Mouse (Mus musculus) heart, embryonic 15.5 days (tissue): ENCODE results near the gene Rab20. TPM values are rescaled to one million over a fixed set of nuclear protein-coding genes. Genes with fewer than 3 reads are reported as not detected.
A peak's percentile ranks its signal among the peaks of the same experiment; 100 is the strongest.
"Not testable (repeated sequence)": the region's sequence is repeated elsewhere in the genome, so short reads cannot be mapped to it uniquely, and the experiment has no call there.

Source experiments
- ATAC-seq: fragments of 200-750 bp; cut with Nextera tagmentation; replicated peaks from 2 replicates; pipeline ENCODE4 v1.8.0; 2017; ENCODE audit warnings: low read depth, moderate TSS enrichment; ENCODE audit not compliant: insufficient number of reproducible peaks, insufficient read depth, low FRiP score
- H3K27ac ChIP-seq: fragments of 300-500 bp; sonication (generic); 2 replicates; pipeline ENCODE4 v1.5.1; 2015; ENCODE audit warnings: mild to moderate bottlenecking, inconsistent platforms
- H3K27me3 ChIP-seq: fragments of 300-500 bp; sonication (generic); 2 replicates; pipeline ENCODE4 v1.6.1; 2015; ENCODE audit warnings: inconsistent platforms
- H3K36me3 ChIP-seq: fragments of 300-500 bp; sonication (generic); 2 replicates; pipeline ENCODE4 v1.6.1; 2015; ENCODE audit warnings: mild to moderate bottlenecking, inconsistent platforms
- H3K4me1 ChIP-seq: fragments of 300-500 bp; sonication (generic); replicated peaks from 2 replicates; pipeline ENCODE4 v1.6.1; 2015; ENCODE audit warnings: inconsistent platforms
- H3K4me2 ChIP-seq: fragments of 300-500 bp; sonication (generic); 2 replicates; pipeline ENCODE4 v1.6.1; 2015; ENCODE audit warnings: inconsistent platforms, mild to moderate bottlenecking, moderate library complexity
- H3K4me3 ChIP-seq: fragments of 300-500 bp; sonication (generic); 2 replicates; pipeline ENCODE4 v1.5.1; 2015; ENCODE audit warnings: mild to moderate bottlenecking, inconsistent platforms
- H3K9ac ChIP-seq: fragments of 300-500 bp; sonication (generic); 2 replicates; pipeline ENCODE4 v1.6.1; 2015; ENCODE audit warnings: mild to moderate bottlenecking, inconsistent platforms
- H3K9me3 ChIP-seq: fragments of 300-500 bp; sonication (generic); replicated peaks from 2 replicates; pipeline ENCODE4 v1.6.1; 2016; ENCODE audit warnings: inconsistent platforms
- WGBS: fragments of 180-500 bp; shearing (Covaris S2); methylation state at CpG from one replicate; pipeline ENCODE4 v1.1.7; 2015; ENCODE audit warnings: mixed read lengths; 5-methylcytosine and 5-hydroxymethylcytosine counted together
- polyA plus RNA-seq: library from polyadenylated mRNA; unstranded; fragments of >200 nt; fragmentation: Nextera tagmentation; extraction: Ambion mirVana; gene quantifications from 2 replicates; pipeline ENCODE4 v1.2.1, GENCODE M21; 2015

The Rab20 gene
- polyA plus RNA-seq, 1 experiment from 2014 or later = 36.1 TPM

DNA sequence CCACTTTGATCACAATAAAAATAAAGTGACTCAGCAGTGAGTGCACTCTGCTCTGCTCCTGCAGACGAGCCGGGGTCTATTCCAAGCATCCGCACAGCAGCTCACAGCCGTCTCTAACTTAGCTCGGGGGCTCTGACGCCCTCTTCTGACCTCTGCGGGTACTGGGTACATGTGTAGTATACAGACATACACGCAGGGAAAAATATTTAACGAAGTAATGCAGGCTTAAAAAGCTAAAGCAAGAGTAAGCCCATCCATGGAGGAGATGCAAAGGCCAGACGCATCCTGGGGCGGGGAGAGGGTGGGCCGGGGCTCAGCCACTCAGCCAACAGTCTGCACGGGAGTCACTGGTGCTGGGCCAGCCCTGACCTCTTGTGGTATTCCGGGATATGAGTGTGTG is 27.6 kb upstream of the Rab20 start:
- Histone ChIP-seq H3K4me2 (no peak overlapping the region), H3K27me3 (no peaks in the 10 kb centered on the region), H3K27ac (no peak overlapping the region), H3K4me1 (0 out of 2 replicates have a peak, but pooled peaks cover 2% of the 10 kb centered on the region), H3K9ac (no peak overlapping the region), H3K4me3 (no peak overlapping the region), H3K9me3 (no peaks in the 10 kb centered on the region), H3K36me3 (peaks cover 61% of the 10 kb centered on the region)
- WGBS = 79% methylated on average over 14 of the region's 14 CpGs
- no peak for ATAC-seq

DNA sequence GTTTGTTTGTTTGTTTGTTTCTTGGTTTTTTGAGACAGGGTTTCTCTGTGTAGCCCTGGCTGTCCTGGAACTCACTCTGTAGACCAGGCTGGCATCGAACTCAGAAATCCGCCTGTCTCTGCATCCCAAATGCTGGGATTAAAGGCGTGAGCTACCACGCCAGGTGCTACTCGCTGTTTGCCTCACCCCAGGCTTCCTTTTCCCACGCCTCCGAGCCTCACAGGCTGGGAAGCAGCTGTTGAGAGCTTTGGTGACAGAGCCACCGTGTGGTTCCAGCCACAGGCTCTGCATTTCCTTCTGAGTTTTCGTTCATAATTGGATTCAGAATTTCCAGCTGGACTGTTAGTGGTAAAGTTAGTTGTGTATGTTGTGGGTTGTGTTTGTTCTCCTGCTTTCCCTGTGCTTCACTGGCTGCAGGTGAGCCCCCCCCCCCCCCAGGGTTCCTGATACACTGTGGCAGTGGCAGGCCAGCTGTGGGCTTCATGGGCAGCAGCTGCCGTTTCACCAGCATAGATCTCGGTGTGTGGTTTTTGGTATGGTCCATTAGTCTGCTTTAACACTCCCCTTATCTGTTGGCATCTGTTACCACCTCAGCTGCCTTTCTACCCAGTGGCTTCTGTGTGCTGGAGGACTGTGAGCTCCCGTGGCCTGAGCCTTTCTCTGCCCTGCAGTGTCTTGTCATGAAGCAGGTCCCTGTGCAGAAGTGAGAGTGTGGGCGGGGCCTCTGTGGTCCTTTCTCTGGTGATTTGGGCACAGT is 25.1 kb upstream of the Rab20 start:
- WGBS = 75% methylated on average over 13 of the region's 13 CpGs
- Histone ChIP-seq H3K4me2 (no peak overlapping the region), H3K9ac (no peak overlapping the region), H3K27me3 (no peaks in the 10 kb centered on the region), H3K4me1 (no peaks in the 10 kb centered on the region), H3K27ac (no peak overlapping the region), H3K4me3 (no peak overlapping the region), H3K36me3 (peaks cover 37% of the 10 kb centered on the region), H3K9me3 (no peaks in the 10 kb centered on the region)
- no peak for ATAC-seq

DNA sequence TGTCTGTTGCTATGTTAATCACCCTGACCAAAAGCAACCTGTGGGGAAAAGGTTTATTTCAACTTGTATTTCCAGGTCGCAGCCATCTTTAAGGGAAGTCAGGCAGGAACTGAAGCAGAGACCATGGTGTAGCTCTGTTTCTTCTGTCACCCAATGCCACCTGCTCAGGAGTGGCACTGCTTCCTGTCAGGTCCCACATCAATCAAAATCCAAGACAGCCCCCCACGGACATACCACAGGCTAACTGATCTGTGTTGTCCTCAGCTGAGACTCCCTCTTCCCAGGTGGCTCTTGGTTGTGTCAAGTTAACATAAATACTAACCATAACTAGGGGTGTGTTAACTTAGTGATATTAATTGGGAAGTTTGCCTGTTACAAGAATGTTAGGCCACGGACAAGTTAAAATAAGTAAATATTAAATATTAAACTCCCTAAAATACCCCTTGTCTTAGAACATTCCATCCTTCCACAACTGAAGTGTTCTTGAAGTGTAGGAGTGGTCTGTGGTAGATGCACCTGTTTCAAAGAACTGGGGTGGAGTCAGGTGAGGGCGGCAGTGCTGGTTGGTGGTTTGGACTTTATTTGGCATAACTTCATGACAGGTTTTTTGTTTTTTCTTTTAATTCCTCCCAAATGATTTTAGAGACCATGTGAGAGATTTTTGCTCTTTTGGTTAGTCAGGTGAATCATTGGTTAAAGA is 20.4 kb upstream of the Rab20 start:
- Histone ChIP-seq H3K4me2 (0 out of 2 replicates have a peak overlapping the region, but pooled peaks have one; percentile 75), H3K27me3 (peaks cover 4% of the 10 kb centered on the region; the same call in 1 of the 2 replicates), H3K27ac (no peak overlapping the region), H3K4me1 (peaks cover 14% of the 10 kb centered on the region), H3K9me3 (no peaks in the 10 kb centered on the region), H3K9ac (no peak overlapping the region), H3K36me3 (peaks cover 6% of the 10 kb centered on the region; the same call in 1 of the 2 replicates), H3K4me3 (peak overlapping the region; percentile 70)
- 78% methylated on average over 4 of the region's 4 CpGs for WGBS
- ATAC-seq = no peak

DNA sequence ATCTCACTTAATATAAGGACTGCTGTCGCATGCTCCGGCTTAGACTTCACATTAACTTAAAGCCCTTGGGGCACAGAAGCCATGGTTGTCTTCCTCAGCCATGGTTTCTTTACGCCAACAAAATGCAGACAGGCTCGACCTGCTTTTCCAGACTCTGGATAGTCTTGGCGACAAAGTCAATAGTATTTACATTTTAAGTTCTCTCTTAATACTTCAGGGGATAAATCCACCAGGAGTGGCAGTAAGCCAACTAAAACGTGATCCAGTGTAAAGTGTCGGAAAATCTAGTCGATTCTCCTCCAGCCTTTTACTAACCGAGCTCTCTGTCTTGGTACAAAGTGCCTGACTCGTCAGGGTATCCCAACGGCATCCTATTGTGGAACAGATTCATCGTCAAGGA is 19.8 kb upstream of the Rab20 start:
- H3K36me3 ChIP-seq = no peaks in the 10 kb centered on the region
- ATAC-seq = no peak
- H3K9ac ChIP-seq = no peak overlapping the region
- H3K4me1 ChIP-seq = peaks cover 14% of the 10 kb centered on the region
- peak overlapping the region; percentile 75 for H3K4me2 ChIP-seq
- peak overlapping the region; percentile 70 for H3K4me3 ChIP-seq
- H3K27ac ChIP-seq = no peak overlapping the region
- H3K27me3 ChIP-seq = peaks cover 4% of the 10 kb centered on the region; the same call in 1 of the 2 replicates
- H3K9me3 ChIP-seq = no peaks in the 10 kb centered on the region
- 70% methylated on average over 12 of the region's 12 CpGs for WGBS

DNA sequence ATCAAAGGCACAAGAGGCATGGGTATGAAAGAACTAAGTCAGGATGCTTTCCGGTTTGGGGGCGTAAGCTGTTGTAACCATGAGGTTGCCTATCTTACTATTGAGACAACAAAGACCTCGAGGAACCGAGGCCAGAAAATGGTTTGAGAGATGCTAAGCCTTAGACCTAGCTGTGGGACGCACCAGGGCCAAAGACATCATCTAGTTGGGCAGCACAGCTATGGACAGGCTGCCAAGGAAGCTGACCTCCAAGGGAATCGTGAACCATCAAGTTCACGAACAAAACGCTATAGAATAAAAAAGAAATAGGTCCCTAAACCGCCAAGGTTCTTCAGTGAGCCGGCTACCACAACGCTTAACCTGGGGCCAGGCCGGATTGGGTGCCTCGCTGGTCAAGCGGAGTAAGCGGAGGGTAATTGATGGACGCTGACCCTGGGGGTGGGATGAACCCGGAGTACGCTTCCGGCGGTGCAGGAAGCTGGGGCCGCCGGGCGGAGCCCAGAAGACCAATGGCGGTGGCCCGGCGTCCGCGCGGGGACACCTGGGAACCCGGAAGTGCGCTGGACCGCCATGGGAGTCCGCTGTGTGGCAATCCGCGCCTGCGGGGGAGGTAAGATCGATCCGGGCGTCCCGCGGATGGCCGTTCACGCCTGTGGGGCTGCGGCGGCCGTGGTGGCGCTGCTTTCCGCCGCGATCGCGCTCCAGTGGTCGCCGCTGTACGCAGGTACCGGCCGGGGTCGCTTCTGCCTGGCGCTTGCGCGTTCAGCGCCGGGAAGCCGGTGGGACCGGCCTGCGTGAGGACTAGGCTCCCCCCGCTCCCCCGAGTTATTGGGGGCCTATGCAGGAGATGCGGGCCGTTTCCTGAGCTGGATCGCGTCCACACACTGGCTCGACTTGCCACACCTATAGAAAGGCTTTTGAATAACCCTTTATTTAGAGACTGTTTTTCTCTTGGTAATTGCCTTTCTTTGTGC is 18.8 kb upstream of the Rab20 start, which contains the start of gene Naxd:
Gene Naxd, plus strand, starts transcription at position 490 of the 974 bp plus-strand sequence.
- Histone ChIP-seq H3K4me1 (peaks cover 14% of the 10 kb centered on the region), H3K9me3 (no peaks in the 10 kb centered on the region), H3K4me3 (peak within 1 kb of the TSS; percentile 70), H3K36me3 (no peaks in the 10 kb centered on the region), H3K27me3 (peaks cover 4% of the 10 kb centered on the region; the same call in 1 of the 2 replicates), H3K9ac (peak within 1 kb of the TSS; percentile 83), H3K27ac (peak within 1 kb of the TSS; percentile 59), H3K4me2 (peak within 1 kb of the TSS; percentile 75)
- WGBS = 3% methylated on average over 73 of the region's 73 CpGs
- peak; percentile 98 for ATAC-seq

DNA sequence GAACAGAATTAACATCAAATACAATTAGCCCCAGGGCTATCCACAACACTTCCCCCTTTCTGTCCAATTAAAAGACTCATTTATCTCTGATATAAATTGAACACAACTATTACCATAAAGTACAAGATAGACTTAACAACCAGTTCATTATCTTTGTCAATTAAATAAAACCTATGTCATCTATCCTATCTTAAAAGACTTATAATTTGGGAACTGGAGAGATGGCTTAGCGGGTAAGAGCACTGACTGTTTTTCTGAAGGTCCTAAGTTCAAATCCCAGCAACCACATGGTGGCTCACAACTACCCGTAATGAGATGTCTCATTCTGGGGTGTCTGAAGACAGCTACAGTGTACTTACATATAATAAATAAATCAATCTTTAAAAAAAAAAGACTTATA is 13.8 kb upstream of the Rab20 start:
- peaks cover 17% of the 10 kb centered on the region; the same call in 1 of the 2 replicates for H3K27me3 ChIP-seq
- not testable (repeated sequence) for H3K36me3 ChIP-seq, ATAC-seq, H3K9me3 ChIP-seq, H3K4me3 ChIP-seq, H3K4me1 ChIP-seq, H3K9ac ChIP-seq, H3K27ac ChIP-seq, H3K4me2 ChIP-seq
- WGBS = 82% methylated on average over 2 of the region's 2 CpGs

DNA sequence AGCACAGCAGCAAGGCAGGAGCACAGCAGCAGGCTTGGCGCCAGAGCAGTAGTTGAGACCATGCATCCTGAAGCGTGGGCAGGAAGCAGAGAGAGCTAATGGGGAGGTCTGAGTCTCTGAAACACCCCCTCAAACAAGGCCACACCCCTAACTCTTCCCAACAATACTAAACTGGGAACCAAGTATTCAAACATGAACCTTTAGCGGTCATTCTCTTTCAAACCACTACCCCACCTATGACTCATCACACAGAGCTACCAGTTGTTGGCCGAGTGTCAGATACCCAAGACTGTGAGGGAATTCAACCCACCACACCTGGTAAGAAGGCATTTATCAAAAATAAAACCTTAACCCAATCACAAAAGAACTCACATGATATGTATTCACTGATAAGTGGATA is 8.7 kb upstream of the Rab20 start:
- Histone ChIP-seq H3K36me3 (no peaks in the 10 kb centered on the region), H3K27me3 (peaks cover 13% of the 10 kb centered on the region; the same call in 1 of the 2 replicates), H3K4me2 (no peak overlapping the region), H3K4me1 (peaks cover 7% of the 10 kb centered on the region), H3K9ac (no peak overlapping the region), H3K27ac (no peak overlapping the region), H3K4me3 (no peak overlapping the region), H3K9me3 (no peaks in the 10 kb centered on the region)
- ATAC-seq = no peak
- 57% methylated on average over 4 of the region's 4 CpGs for WGBS

DNA sequence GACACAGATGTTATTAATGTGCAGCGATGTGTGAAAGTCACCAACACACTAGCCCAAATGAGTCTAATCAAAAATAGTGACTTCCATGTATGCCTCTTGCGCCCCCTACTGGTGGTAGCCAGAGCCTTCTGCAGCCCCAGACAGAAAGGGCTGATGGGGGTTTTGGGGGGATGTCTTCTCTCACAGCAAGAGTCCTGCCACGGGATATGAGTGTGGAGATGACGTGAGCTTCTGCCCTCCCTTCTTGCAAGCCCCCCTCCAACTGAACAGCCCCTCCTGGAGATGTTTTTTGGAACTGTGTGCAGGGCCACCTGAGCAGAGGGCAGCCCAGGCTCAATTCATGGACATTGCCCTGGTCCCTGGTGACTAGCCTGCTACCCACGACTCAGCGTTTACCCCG is 7.6 kb upstream of the Rab20 start:
- H3K9me3 ChIP-seq = no peaks in the 10 kb centered on the region
- 20% methylated on average over 7 of the region's 7 CpGs for WGBS
- no peak for ATAC-seq

DNA sequence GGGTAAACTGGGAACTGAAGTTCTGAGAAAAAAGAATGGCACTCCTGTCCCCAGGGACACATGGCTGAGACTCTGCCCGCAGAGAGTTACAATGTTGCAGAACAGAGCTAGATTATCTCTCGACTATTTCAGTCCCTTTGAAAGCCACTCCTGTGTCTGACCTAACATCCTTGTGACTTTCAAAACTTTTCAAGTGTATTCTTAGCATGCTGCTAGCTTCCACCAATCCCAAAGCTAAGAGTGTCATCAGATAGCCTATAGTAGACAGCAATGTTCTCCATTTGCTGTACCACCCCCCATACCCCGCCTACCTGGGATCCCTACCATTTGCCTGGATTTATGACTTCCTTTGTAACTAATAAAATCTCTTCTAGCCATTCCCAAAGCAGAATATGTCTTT is 4.0 kb upstream of the Rab20 start:
- Histone ChIP-seq H3K9me3 (no peaks in the 10 kb centered on the region), H3K4me1 (peaks cover 26% of the 10 kb centered on the region), H3K9ac (no peak overlapping the region), H3K36me3 (no peaks in the 10 kb centered on the region), H3K27me3 (peaks cover 3% of the 10 kb centered on the region), H3K4me2 (no peak overlapping the region), H3K27ac (peak overlapping the region; percentile 88), H3K4me3 (no peak overlapping the region)
- WGBS = 36% methylated on average over 3 of the region's 3 CpGs
- ATAC-seq = peak; percentile 48; the same call in 1 of the 2 replicates

More for the DNA sequence above, 7.6 kb upstream of the Rab20 start:
- Histone ChIP-seq H3K27me3 (peaks cover 9% of the 10 kb centered on the region; the same call in 1 of the 2 replicates), H3K9ac (no peak overlapping the region), H3K4me3 (no peak overlapping the region), H3K36me3 (no peaks in the 10 kb centered on the region), H3K4me2 (no peak overlapping the region), H3K4me1 (peaks cover 14% of the 10 kb centered on the region), H3K27ac (no peak overlapping the region)

DNA sequence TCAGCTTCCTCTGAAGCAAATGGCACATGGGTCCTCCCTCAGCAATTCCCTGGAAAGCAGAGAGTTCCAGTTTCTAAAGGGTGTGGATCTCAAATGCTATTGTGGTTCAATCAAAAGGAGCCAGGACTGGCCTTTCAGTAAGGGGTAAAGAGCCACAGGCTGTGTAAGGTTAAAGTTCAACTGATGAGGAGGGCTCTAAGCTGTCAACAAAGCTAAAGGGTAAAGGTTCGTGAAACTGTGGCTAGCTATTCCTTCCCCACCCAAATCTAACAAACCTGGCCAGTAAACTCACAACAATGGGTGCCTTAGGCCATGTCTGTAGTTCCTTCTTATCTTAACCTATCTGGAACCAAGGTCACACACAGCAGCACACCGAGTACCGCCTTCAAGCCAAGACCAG is 3.4 kb upstream of the Rab20 start:
- 65% methylated on average over 3 of the region's 3 CpGs for WGBS
- Histone ChIP-seq H3K4me1 (peaks cover 30% of the 10 kb centered on the region), H3K27me3 (peaks cover 3% of the 10 kb centered on the region), H3K36me3 (no peaks in the 10 kb centered on the region), H3K9me3 (no peaks in the 10 kb centered on the region), H3K4me2 (no peak overlapping the region), H3K9ac (no peak overlapping the region), H3K4me3 (no peak overlapping the region), H3K27ac (peak overlapping the region; percentile 88)
- no peak for ATAC-seq

DNA sequence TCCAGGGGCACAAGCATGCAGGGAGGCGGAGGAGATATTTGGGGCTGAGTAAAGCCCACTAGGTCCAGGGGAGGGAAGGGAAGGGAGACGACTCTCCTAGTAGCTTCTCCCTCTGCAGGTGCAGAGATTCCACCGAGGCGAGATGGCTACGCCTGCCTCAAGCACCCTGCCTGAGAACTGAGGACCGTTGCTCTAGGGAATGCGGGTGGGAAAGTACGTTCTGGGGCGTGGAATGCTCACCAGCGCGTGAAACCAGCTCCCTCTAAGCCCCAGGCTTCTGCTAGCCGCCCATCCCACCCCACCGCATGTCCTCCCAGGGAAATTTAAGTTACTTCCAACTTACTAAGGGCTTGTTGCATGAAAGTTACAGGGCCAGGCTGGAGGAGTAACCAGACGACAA is 1.1 kb upstream of the Rab20 start:
- peak overlapping the region; percentile 93 for H3K27ac ChIP-seq
- H3K9me3 ChIP-seq = no peaks in the 10 kb centered on the region
- H3K4me1 ChIP-seq = peaks cover 42% of the 10 kb centered on the region
- no peaks in the 10 kb centered on the region for H3K36me3 ChIP-seq
- peak overlapping the region; percentile 72 for H3K4me3 ChIP-seq
- WGBS = 21% methylated on average over 14 of the region's 14 CpGs
- peak overlapping the region; percentile 77 for H3K9ac ChIP-seq
- no peak for ATAC-seq
- peaks cover 6% of the 10 kb centered on the region for H3K27me3 ChIP-seq
- H3K4me2 ChIP-seq = peak overlapping the region; percentile 92
